Mouse (Mus musculus) neural tube, embryonic 15.5 days (tissue): ENCODE data around the gene 1700001C19Rik. TPM values are rescaled to one million over a fixed set of nuclear protein-coding genes. Genes with fewer than 3 reads are reported as not detected.

Experiments used
- polyA plus RNA-seq: library from polyadenylated mRNA; unstranded; fragments of >200 nt; fragmentation: Nextera tagmentation; extraction: Ambion mirVana; gene quantifications from 2 replicates; pipeline ENCODE4 v1.2.1, GENCODE M21; 2015

The 1700001C19Rik gene
- polyA plus RNA-seq, 1 experiment from 2014 or later: 0.78 TPM

Other genes starting within 250 kb of the 1700001C19Rik start
- gene Mrps10, start 68.5 kb downstream of the 1700001C19Rik start, polyA plus RNA-seq: 72.0 and 75.3 TPM in 2 replicates
- gene Guca1b, start 52.0 kb downstream of the 1700001C19Rik start, polyA plus RNA-seq: 0.56 and 0.77 TPM in 2 replicates
- gene Guca1a, start 36.8 kb downstream of the 1700001C19Rik start, polyA plus RNA-seq: 0.92 and 1.2 TPM in 2 replicates
- gene AI661453, start 761 bp downstream of the 1700001C19Rik start, polyA plus RNA-seq: 0.19 and 0.43 TPM in 2 replicates
- 19.5 and 21.5 TPM in 2 replicates for gene Taf8, start 64.9 kb upstream of the 1700001C19Rik start, polyA plus RNA-seq
- gene Ccnd3, start 67.7 kb upstream of the 1700001C19Rik start, polyA plus RNA-seq: 76.5 and 139 TPM in 2 replicates
- 34.7 and 37.1 TPM in 2 replicates for gene Bysl, start 174.1 kb upstream of the 1700001C19Rik start, polyA plus RNA-seq
- 36.9 and 39.8 TPM in 2 replicates for gene Med20, start 174.2 kb upstream of the 1700001C19Rik start, polyA plus RNA-seq
- 2.5 and 2.9 TPM in 2 replicates for gene Gm20517, start 174.2 kb upstream of the 1700001C19Rik start, polyA plus RNA-seq
- gene Usp49, start 193.3 kb upstream of the 1700001C19Rik start, polyA plus RNA-seq: 6.1 and 6.8 TPM in 2 replicates